Mouse (Mus musculus): Measurements from ENCODE around the gene Pdilt. TPM values are rescaled to one million over a fixed set of nuclear protein-coding genes. Genes with fewer than 3 reads are reported as not detected.

The Pdilt gene
- total and polyA plus RNA-seq, 2 experiments from 2014 or later = 0.07 TPM; not detected in 1

DNA sequence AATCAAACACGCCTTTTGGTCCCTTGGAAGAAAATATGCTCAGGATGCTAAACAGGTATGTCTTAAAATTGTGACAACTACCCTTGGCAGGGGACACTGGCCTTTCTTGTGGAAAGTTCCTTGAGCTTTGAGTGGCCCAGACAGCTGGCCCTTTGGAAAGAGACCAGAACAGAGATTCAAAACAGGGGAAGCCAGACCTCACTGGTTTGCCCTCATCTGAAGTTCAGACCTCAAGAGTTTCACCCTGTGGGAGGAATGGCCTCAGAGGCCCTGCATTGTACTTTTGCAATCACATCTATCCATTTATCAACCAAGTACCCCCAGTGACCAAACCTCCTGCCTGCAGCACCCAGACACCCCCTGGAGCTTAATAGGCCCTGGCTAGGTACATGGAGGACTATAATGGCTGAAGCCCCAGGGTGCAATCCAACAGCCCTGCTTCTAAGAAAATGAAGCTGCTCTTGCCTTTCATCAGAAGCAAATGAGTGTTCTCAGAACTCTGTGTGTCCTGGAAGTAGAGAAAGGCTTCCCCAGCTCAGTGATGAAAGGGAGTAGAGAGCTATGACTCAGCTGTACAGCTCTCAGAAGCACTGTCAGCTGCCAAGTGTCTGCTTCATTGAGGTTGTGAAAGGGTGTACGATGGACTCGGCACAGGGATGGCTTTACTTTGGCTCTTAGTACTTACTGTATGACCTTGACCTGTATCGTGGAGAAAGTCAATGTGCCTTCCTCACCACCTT, 33.1 kb downstream of the Pdilt start:
- Histone ChIP-seq H3K4me2 (ENCODE audit: low read depth, low read length, poor library complexity, severe bottlenecking) (no peak overlapping the region), H3K9me3 (ENCODE audit: low read length) (no peaks in the 10 kb centered on the region), H3K4me1 (ENCODE audit: insufficient read depth, low read length) (no peaks in the 10 kb centered on the region), H3K27ac (ENCODE audit: low read depth, low read length) (no peak overlapping the region), H3K4me3 (ENCODE audit: low read depth, low read length) (no peak overlapping the region), H3K36me3 (ENCODE audit: insufficient read depth, low read length) (no peaks in the 10 kb centered on the region), H3K9ac (replicated peaks; ENCODE audit: low read length, poor library complexity, severe bottlenecking) (no peak overlapping the region), H3K27me3 (ENCODE audit: insufficient read depth, low read length) (no peaks in the 10 kb centered on the region)
- TF ChIP-seq CTCF (IDR thresholded peaks at IDR 0.05) = no peak
- ATAC-seq (ENCODE audit: low FRiP score) (no peak), DNase-seq (ENCODE audit: low spot score) (no peak)
- 91% methylated on average over 4 of the region's 4 CpGs for WGBS

DNA sequence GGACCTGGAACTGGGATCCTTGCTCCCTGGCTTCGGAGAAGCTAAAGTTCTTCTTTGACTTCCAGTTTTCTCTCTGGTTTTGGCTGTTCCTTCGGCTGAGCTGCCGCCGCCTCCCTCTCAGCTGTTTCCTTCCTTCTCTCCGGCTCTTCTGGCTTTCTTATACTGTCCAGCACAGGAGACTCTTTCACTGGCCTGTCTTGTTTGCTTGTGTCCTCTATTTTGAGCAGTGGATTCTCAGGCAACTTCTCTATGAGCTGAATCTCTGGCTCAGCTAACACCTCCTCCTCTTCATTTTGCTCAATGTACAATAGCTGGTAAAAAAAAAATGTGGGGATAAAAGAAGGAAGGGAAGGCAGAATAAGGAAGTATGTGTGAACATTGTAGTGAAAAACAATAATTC, 36.6 kb downstream of the Pdilt start:
- TF ChIP-seq CTCF (IDR thresholded peaks at IDR 0.05) = no peak
- Histone ChIP-seq H3K4me3 (ENCODE audit: low read depth, low read length) (no peak overlapping the region), H3K27ac (ENCODE audit: low read depth, low read length) (no peak overlapping the region), H3K36me3 (ENCODE audit: insufficient read depth, low read length) (no peaks in the 10 kb centered on the region), H3K4me2 (ENCODE audit: low read depth, low read length, poor library complexity, severe bottlenecking) (no peak overlapping the region), H3K9ac (replicated peaks; ENCODE audit: low read length, poor library complexity, severe bottlenecking) (no peak overlapping the region), H3K4me1 (ENCODE audit: insufficient read depth, low read length) (no peaks in the 10 kb centered on the region), H3K27me3 (ENCODE audit: insufficient read depth, low read length) (no peaks in the 10 kb centered on the region), H3K9me3 (ENCODE audit: low read length) (no peaks in the 10 kb centered on the region)
- ATAC-seq (ENCODE audit: low FRiP score) (no peak), DNase-seq (ENCODE audit: low spot score) (no peak)
- WGBS = 92% methylated on average over 5 of the region's 5 CpGs

DNA sequence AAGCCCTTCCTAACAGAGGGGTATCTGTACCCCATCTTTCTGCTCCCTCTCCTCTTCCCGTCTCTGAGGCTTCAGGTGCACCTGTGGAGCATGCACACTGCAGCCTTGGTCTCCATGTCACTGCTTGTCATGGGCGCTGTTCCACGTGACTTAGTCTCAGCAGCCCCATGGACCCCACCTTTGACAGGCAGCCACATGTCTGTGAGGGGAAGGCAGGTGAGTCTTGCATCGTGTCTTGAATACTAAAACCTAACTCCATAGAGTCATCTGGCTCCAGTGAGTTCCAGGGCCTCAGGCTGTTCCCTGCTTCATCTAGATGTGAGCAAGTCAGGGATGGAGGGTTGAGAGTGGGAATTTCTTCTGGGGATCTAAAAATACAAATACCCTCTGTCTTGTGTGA, 39.1 kb downstream of the Pdilt start:
- H3K9me3 ChIP-seq (ENCODE audit: low read length) = no peaks in the 10 kb centered on the region
- no peaks in the 10 kb centered on the region for H3K4me1 ChIP-seq (ENCODE audit: insufficient read depth, low read length)
- no peak for ATAC-seq (ENCODE audit: low FRiP score)
- DNase-seq (ENCODE audit: low spot score) = no peak
- H3K9ac ChIP-seq (replicated peaks; ENCODE audit: low read length, poor library complexity, severe bottlenecking) = no peak overlapping the region
- H3K27me3 ChIP-seq (ENCODE audit: insufficient read depth, low read length) = no peaks in the 10 kb centered on the region
- 89% methylated on average over 4 of the region's 4 CpGs for WGBS
- H3K27ac ChIP-seq (ENCODE audit: low read depth, low read length) = no peak overlapping the region
- no peak overlapping the region for H3K4me2 ChIP-seq (ENCODE audit: low read depth, low read length, poor library complexity, severe bottlenecking)
- no peaks in the 10 kb centered on the region for H3K36me3 ChIP-seq (ENCODE audit: insufficient read depth, low read length)
- no peak for TF ChIP-seq CTCF (IDR thresholded peaks at IDR 0.05)
- H3K4me3 ChIP-seq (ENCODE audit: low read depth, low read length) = no peak overlapping the region

DNA sequence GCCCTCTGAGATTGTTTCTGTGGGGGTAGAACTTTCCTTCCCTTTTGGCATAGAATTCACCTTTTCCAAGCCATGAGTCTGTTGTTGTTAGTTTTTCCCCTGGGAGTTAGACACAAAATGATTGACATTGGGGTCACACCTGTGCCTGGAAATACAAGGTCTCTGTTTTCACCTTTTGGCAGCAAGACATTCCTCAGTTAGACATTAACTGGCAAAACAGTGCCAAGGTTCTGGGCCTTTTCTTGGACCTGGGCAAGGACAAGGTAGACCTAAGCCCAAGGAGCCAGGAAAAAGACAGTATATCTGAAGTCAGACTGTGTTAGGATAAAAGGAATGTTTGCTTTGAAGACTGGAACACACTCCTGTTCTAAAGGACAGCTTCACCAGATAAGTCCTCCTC, 44.0 kb downstream of the Pdilt start, which contains the start of gene Umod:
Umod (minus strand) TSS at position 27 of the 400 bp plus-strand sequence.
- Histone ChIP-seq H3K9ac (replicated peaks; ENCODE audit: low read length, poor library complexity, severe bottlenecking) (no peak within 1 kb of the TSS), H3K27me3 (ENCODE audit: insufficient read depth, low read length) (no peaks in the 10 kb centered on the region), H3K4me2 (ENCODE audit: low read depth, low read length, poor library complexity, severe bottlenecking) (no peak within 1 kb of the TSS), H3K27ac (ENCODE audit: low read depth, low read length) (no peak within 1 kb of the TSS), H3K9me3 (ENCODE audit: low read length) (no peaks in the 10 kb centered on the region), H3K4me3 (ENCODE audit: low read depth, low read length) (no peak within 1 kb of the TSS), H3K36me3 (ENCODE audit: insufficient read depth, low read length) (no peaks in the 10 kb centered on the region), H3K4me1 (ENCODE audit: insufficient read depth, low read length) (no peaks in the 10 kb centered on the region)
- DNase-seq (ENCODE audit: low spot score) (no peak), ATAC-seq (ENCODE audit: low FRiP score) (no peak)
- TF ChIP-seq CTCF (IDR thresholded peaks at IDR 0.05) = no peak

DNA sequence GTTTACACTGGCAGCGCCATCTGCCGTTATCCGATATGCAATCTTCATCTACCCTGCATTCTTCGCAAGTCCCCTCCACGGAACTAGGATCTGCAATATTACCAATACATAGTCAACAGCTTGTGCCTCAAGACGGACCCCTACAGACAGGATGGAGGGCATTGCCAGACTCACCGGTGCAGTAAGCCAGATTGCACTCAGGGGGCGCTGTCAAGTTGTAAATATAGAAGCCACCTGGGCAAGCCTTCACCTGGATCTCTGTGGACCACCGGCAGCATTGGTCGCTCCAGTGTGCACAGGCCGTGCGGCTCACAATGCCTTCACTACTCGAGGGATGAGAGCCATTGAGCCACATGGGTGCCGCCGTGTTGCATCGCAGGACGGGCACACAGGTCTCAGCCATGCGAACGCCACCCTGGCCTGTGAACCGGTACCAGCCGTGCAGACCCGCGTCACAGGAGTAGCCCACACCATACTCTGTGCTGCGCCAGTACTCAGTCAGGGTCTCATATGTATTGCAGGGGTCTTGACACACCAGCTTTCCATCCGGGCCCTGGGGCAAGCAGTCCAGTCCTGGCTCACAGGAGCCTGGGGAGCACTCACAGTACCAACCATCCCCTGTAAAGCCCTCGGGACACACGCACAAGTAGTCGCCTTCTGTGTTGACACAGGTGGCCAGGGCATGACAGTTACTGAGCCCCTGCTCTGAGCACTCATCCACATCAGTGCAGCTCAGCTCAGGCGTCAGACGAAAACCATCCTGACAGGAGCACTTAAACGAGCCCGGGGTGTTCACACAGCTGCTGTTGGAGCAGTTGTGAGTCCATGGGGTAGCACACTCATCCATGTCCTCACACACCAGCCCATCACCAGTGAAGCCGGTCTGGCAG, 46.5 kb downstream of the Pdilt start:
- Histone ChIP-seq H3K4me3 (ENCODE audit: low read depth, low read length) (no peak overlapping the region), H3K4me1 (ENCODE audit: insufficient read depth, low read length) (no peaks in the 10 kb centered on the region), H3K9ac (replicated peaks; ENCODE audit: low read length, poor library complexity, severe bottlenecking) (no peak overlapping the region), H3K27me3 (ENCODE audit: insufficient read depth, low read length) (no peaks in the 10 kb centered on the region), H3K27ac (ENCODE audit: low read depth, low read length) (no peak overlapping the region), H3K9me3 (ENCODE audit: low read length) (no peaks in the 10 kb centered on the region), H3K4me2 (ENCODE audit: low read depth, low read length, poor library complexity, severe bottlenecking) (no peak overlapping the region), H3K36me3 (ENCODE audit: insufficient read depth, low read length) (no peaks in the 10 kb centered on the region)
- WGBS = 81% methylated on average over 33 of the region's 33 CpGs
- ATAC-seq (ENCODE audit: low FRiP score) (no peak), DNase-seq (ENCODE audit: low spot score) (no peak)
- TF ChIP-seq CTCF (IDR thresholded peaks at IDR 0.05) = 0 out of 2 replicates have a peak, but pooled peaks have one; percentile 2

DNA sequence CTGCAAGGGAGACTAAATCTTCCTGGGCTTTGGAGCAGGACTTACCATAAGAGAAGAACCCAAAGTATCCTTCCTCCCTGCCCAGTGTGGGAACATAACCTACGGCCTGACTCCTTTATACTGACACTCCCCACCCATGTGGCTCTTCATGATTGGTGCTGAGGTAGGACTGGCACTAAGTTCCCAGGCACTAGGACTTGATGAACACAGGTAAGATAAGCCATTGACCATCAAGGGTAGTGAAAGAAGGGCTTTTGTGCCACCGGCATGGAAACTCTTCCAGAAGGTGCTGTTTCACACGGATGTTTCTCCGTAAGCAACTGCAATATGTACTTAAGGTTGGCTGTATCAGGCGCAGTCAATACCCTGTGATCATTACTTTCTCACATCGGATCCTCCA, 64.1 kb downstream of the Pdilt start, which contains the start of gene Gp2:
Gp2 (minus strand) TSS at position 101 of the 400 bp plus-strand sequence.
- DNase-seq (ENCODE audit: low spot score) (no peak), ATAC-seq (ENCODE audit: low FRiP score) (no peak)
- Histone ChIP-seq H3K9me3 (ENCODE audit: low read length) (no peaks in the 10 kb centered on the region), H3K27me3 (ENCODE audit: insufficient read depth, low read length) (no peaks in the 10 kb centered on the region), H3K4me1 (ENCODE audit: insufficient read depth, low read length) (no peaks in the 10 kb centered on the region), H3K9ac (replicated peaks; ENCODE audit: low read length, poor library complexity, severe bottlenecking) (no peak within 1 kb of the TSS), H3K4me3 (ENCODE audit: low read depth, low read length) (no peak within 1 kb of the TSS), H3K27ac (ENCODE audit: low read depth, low read length) (no peak within 1 kb of the TSS), H3K4me2 (ENCODE audit: low read depth, low read length, poor library complexity, severe bottlenecking) (no peak within 1 kb of the TSS), H3K36me3 (ENCODE audit: insufficient read depth, low read length) (no peaks in the 10 kb centered on the region)
- TF ChIP-seq CTCF (IDR thresholded peaks at IDR 0.05) = no peak
- WGBS = 92% methylated on average over 6 of the region's 6 CpGs
